Mouse (Mus musculus) ES-Bruce4 (cell line): ENCODE results near the gene Vwa5b1.

Experiments
- CTCF ChIP-seq: IDR thresholded peaks from one replicate; pipeline ENCODE4 v1.8.1; 2011; ENCODE audit warnings: low read depth, low read length
- EP300 ChIP-seq: IDR thresholded peaks from 2 replicates; pipeline ENCODE4 v1.6.1; 2011; ENCODE audit warnings: low read depth, low read length; ENCODE audit not compliant: insufficient read depth
- POLR2A ChIP-seq: IDR thresholded peaks from one replicate; pipeline ENCODE4 v1.8.1; 2011; ENCODE audit warnings: low read length; ENCODE audit not compliant: insufficient read depth

GRCm38 (mm10) chr4:138670093-138670889, 34.6 kb upstream of the Vwa5b1 start:
- TF ChIP-seq CTCF (no peak), EP300 (no peak), POLR2A (no peak)
